Mouse (Mus musculus) adipocyte (in vitro differentiated cells): ENCODE results near the gene Ifna7.

Experiments used
- DNase-seq: peaks from one replicate; pipeline ENCODE4 v3.0.0-alpha.2; 2016; ENCODE audit warnings: low spot score

Gene Ifna7

DNA sequence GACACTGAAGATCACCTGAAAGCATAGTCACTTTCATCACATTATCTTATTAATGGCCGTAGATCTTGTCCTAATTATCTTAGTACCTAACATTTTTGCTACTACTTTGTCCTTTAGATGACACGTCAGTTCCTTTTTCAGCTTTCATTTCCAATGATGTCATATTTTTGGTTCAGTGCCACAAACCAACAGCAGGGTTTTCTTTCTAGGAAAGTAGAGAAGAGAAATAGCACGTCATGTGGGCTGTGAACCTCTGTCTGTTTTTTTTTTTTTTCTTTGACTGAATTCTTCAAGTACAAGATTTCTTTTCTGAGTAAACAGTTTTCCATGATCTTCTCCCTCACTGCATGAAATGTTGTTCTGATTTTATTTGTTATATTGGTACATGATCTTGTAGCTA lies 24.0 kb downstream of the Ifna7 start:
- DNase-seq = no peak

DNA sequence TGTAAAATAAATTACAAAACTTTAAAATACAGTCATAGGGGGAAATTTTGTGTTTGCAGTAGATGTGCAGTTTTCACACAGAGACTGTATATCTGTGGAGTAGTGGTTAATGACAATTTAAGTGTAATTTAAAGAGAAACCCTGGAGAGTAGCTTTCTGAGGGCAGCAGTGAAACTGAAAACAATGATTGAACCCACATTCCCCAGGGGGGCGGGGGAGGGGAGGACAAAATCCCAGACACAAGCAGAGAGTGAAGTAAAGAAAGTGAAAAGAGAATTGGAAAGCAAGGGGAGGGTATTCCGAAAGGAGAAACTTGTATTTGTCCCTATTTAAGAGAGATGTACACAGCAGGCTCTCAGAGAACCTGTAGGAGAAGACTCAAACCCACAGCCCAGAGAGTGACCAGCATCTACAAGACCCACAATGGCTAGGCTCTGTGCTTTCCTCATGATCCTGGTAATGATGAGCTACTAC lies 25.4 kb downstream of the Ifna7 start, which contains the start of gene Ifna4:
TSS of gene Ifna4 (plus strand) at position 424 of the 474 bp plus-strand sequence.
- no peak for DNase-seq

DNA sequence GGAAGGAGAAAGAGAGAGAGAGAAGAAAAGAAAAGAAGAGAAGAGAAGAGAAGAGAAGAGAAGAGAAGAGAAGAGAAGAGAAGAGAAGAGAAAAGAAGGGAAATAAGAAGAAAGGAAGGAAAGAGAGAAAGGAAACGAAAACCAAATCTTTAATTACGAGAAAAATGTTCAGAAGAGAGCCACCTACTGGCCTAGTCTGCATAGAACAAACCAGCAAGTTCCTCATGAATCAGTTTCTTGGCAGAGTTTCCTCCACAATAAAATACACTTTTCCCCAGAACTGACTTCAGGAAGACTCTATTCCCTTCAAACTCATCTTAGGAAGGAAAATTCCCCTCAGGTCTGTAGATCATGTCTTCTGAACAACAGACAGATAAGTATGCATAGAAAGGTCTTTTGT lies 29.3 kb downstream of the Ifna7 start:
- peak; percentile 14 for DNase-seq

DNA sequence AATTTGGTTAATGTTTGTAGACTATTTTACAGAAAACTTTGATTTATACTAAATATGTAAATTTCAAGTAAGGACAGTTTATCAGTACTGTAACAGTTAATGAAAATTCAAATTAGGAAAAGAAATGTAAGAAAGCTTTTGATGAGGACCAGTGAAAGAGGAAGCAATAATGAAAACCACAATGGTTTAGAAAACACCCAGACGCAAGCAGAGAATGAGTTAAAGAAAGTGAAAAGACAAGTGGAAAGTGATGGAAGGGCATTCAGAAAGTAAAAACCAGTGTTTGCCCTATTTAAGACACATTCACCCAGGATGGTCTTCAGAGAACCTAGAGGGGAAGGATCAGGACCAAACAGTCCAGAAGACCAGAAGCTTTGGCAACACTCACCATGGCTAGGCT lies 33.7 kb downstream of the Ifna7 start, which contains the start of gene Ifna1:
TSS of gene Ifna1 (plus strand) at position 390 of the 400 bp plus-strand sequence.
- DNase-seq = no peak

DNA sequence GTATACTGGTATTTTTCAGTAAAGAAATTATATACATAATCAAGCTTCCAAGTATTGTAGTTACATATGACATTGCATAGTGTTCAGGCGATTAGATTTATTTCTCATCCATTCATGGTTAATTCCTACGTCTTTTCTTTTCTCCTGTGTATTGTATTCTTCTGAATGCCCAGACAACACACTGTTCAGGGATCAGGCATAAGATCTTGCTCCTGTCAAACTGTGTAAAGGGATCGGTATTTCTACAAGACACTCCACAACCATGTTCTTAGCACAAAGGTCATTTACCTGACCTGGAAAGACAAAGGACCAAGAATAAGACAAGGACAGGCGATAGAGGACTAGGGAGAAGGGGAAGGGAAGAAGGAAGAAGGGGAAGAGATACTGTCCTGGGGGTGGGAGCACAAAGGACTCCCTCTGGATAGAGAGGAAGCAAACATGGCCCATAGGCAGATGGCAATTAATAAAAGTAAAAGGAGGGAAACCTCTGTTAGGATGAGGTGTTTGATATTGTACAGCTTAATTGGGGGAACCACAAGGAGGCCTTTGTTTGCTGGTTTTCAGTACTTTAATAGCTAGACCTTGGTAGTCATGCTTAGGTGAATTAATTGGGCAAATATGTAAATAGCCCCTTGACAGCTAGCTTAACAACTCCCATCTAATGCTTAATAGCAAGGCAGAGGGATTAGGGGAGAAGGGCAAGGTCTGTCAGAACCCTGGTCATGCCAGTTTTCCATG lies 35.2 kb downstream of the Ifna7 start:
- DNase-seq = no peak

DNA sequence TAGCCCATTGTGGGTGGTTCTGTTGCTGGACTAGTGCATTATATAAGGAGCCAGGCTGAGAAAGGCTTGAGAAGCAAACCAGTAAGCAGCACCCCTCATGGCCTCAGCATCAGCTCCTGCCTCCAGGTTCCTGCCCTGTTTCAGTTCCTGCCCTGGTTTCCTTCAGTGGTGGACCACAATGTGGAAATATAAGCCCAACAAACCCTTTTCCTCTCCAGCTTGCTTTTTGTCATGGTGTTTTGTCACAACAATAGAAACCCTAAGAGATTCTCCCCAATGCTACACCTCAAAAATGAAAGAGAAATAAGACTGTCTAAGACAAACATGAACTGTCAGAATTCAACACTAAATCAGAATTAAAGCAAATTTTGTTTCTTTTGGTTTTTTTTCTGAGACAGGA lies 43.2 kb downstream of the Ifna7 start:
- DNase-seq = no peak

DNA sequence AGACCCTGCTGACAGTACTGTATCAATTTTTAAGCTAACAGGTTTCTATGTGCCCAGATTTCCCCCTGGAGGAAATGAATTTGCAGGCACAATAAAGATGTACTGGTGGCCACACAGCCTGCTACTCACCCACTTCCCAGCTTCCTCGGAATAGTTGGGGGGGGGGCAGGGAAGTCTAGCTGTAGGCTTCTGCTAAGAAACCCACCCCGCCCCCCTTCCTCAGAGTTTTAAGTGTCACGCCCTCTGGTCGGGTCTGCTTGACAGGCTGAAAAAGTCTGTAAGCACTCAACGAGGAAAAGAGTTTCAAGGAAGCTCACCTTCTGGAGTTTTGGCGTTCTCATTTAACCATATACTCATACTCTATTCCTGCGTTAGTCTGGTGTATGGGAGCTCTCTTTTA lies 47.3 kb downstream of the Ifna7 start:
- no peak for DNase-seq

DNA sequence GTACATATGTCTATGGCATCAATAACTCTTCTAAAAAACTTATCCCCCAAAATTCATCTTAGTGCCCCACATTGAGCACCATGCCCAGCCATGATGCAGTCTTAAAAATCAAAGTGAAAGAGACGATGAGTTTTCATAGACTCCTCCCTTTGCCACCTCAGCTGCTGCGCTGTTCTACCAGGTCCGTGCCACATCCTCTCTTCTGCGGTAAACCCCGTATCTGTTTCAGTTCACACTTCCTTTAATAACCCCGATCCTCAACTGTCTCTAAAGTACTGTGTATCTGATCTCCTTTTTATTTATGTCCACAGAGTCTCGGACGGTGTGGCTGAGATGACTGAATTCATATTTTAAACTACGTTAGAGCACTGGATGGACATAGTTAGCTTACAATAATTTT lies 48.6 kb downstream of the Ifna7 start:
- DNase-seq = no peak

DNA sequence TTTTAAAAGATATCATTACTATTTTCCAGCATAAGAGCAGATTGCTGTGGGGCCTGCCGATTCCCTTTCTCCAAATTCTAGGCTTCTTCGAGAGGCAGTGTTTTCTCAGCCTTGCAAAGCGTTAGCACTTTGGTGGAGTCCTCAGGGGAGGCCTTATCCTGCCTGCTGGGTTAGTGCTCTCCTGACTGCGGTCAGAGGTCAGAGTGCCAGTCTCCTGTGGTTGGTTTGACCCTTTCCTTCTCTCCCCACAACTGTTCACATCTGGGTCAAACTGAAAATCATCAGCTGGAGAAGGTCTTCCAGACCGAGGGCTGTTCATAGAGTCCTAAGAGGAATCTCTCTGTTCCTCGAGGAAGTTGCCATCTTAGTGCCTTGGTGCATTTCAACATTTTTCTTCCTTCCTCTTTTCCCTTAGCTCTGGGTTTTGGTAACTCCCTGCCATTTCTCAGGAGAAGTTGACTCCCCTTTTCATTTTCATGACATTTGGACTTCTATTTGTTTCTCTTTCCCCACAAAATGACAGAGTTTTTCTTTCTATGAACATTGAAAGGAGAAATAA lies 49.1 kb downstream of the Ifna7 start:
- no peak for DNase-seq
